Mouse (Mus musculus) ovary, adult 18-20 months (tissue): ENCODE measurements around the gene Rpgrip1.
A peak's percentile ranks its signal among the peaks of the same experiment; 100 is the strongest.

Source experiments
- DNase-seq: peaks from one replicate; pipeline ENCODE4 v3.0.0; 2022; ENCODE audit warnings: low spot score, mixed read lengths

Gene Rpgrip1

GRCm38 (mm10) chr14:52118823-52119608, 8.5 kb downstream of the Rpgrip1 start:
- peak; percentile 15 for DNase-seq

- DNase-seq = no peak
Observed at GRCm38 (mm10) chr14:52120169-52120568, 9.7 kb downstream of the Rpgrip1 start.

- DNase-seq = no peak
Observed at GRCm38 (mm10) chr14:52123918-52124317, 13.4 kb downstream of the Rpgrip1 start.

- no peak for DNase-seq
Observed at GRCm38 (mm10) chr14:52124636-52125035, 14.1 kb downstream of the Rpgrip1 start.

- DNase-seq = no peak
Observed at GRCm38 (mm10) chr14:52133584-52133983, 23.1 kb downstream of the Rpgrip1 start.

GRCm38 (mm10) chr14:52140577-52141444, 30.3 kb downstream of the Rpgrip1 start:
- no peak for DNase-seq

GRCm38 (mm10) chr14:52141445-52142127, 31.1 kb downstream of the Rpgrip1 start:
- DNase-seq = no peak

GRCm38 (mm10) chr14:52144165-52144564, 33.7 kb downstream of the Rpgrip1 start:
- no peak for DNase-seq

GRCm38 (mm10) chr14:52146540-52146939, 36.0 kb downstream of the Rpgrip1 start:
- no peak for DNase-seq

GRCm38 (mm10) chr14:52149888-52150287, 39.4 kb downstream of the Rpgrip1 start:
- no peak for DNase-seq

GRCm38 (mm10) chr14:52152179-52152578, 41.7 kb downstream of the Rpgrip1 start:
- DNase-seq = no peak

- DNase-seq = no peak
Observed at GRCm38 (mm10) chr14:52152613-52153012, 42.1 kb downstream of the Rpgrip1 start.

- DNase-seq = no peak
Observed at GRCm38 (mm10) chr14:52155008-52155407, 44.5 kb downstream of the Rpgrip1 start.

- peak; percentile 59 for DNase-seq
Observed at GRCm38 (mm10) chr14:52160911-52161310, 50.4 kb downstream of the Rpgrip1 start.

GRCm38 (mm10) chr14:52166571-52166970, 56.1 kb downstream of the Rpgrip1 start:
- DNase-seq = no peak

- DNase-seq = no peak
Observed at GRCm38 (mm10) chr14:52188788-52189187, 78.3 kb downstream of the Rpgrip1 start.

GRCm38 (mm10) chr14:52189519-52189918, 79.0 kb downstream of the Rpgrip1 start:
- no peak for DNase-seq

- DNase-seq = no peak
Observed at GRCm38 (mm10) chr14:52190740-52191359, 80.3 kb downstream of the Rpgrip1 start.

GRCm38 (mm10) chr14:52195691-52196090, 85.2 kb downstream of the Rpgrip1 start:
- no peak for DNase-seq

GRCm38 (mm10) chr14:52196230-52197155, 86.0 kb downstream of the Rpgrip1 start:
- no peak for DNase-seq
